Mouse (Mus musculus): ENCODE results near the gene Cd200r3. TPM values are rescaled to one million over a fixed set of nuclear protein-coding genes. Genes with fewer than 3 reads are reported as not detected.

The Cd200r3 gene
- total RNA-seq, 2 experiments from 2014 or later: not detected

DNA sequence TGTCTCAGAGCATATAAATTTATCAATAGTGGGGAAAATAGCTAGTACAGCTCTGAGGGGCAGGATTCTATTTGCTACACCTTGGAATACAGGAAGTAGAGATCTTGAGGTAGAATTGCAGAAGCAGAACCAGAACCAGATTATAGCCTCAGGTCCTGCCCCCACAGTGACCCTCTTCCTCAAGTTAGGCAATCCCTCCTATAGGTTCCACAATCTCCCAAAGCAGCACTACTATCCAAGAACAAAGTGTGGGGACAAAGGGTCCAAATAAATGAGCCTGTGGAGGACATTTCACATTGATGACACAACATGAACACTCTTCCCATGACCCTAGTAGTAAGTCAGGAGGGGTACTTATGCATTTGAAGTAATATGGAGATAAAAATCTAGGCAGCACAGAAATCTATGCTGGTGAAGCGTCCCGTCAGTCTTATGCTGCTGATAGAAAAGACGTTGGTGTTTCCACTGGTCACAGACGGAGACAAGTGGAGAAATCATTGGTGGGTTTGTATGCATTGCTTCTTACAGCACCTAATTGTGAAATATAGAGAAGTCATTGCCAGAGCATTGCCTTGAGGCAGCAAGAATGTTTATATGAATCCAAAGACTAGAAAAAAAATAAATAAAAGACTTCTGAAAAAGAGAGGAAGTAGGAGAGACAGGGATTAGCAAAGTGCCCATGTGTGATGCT is 45.3 kb downstream of the Cd200r3 start:
- DNase-seq (ENCODE audit: low spot score in 2 of 2): no peak

DNA sequence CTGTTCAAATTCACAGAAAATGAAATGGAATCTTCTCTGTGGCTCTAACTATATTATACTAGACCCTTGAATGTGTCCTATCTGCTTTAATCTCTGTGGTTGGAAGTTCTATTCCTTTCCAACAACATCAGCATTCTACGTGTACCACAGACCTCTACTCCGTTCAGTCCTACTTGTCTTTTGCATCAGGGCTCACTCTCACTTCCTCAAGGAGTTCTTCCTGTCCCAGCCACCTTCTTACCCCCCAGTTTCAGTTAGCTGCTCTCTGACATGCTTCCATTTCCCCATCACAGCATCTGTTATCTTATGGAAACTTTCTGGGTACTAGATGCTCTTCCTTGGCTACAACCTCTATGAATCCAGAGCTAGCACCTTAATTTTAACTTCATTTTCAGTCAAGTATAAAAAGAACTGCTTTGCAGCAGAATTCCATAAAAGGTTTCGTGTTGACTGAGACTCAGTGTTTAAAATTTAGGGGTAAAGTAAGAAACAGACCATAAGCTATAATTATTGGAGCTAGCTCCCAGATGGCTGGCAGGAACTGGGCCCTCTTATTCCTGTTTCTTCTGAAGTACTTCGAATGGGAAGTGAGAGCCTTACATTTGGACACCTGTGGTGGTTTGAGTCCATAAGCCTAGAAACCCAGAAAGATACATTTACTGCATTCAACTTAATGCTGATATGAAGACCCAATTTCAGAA is 50.0 kb downstream of the Cd200r3 start:
- no peak for DNase-seq (ENCODE audit: low spot score in 2 of 2)

DNA sequence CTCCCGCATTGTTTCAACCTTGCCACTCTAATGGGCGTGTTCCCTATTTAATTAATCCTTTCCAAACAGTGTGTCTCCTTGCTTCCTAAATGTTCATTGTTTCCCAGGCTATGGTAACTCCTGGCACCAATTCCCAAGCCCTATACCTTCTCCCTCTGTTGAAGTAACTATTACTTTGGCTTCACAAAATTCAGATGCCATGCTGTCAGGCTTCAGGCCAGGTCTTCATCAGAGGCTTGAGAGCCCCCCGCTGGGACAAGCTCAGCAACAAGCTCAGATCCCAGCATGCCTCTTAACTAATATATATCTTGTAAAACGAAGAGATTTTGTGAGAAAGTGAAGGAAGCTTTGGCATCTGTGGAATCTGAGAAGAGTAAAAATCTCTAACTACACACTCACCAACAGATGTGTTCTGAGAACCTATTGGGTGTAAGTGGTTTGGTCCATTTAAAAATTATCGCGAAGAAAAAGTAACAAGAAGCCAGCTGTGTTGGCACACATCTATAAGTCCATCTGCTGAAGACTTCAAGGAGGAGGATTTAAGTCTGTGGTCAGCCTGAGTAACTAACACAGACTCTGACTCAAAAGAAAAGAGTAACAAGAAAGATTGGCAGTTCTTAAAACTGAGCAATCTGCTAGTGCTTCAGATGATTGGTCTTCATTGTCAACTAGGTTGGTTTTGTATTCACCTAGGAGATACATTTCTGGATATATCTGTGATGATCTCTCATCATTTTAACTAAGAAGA is 50.9 kb downstream of the Cd200r3 start:
- no peak for DNase-seq (ENCODE audit: low spot score in 2 of 2)

DNA sequence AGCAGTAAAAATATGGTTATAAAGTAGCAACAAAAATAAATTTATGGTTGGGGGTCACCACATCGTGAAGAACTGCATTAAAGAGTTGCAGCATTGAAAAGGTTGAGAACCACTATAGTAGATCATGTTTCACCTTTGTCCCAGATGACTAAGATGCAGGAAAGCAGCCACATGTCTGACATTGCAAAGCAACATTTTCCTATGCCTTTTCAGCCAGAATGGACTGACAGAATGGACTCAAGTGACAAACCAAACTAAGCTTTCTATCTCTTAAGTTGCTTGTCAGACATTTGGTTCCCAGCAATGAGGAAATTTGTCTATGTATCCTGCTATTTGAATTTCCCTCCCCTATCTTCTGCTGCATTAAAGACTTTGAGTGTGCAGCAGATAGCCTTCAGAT is 51.6 kb downstream of the Cd200r3 start:
- DNase-seq (ENCODE audit: low spot score in 2 of 2): no peak

DNA sequence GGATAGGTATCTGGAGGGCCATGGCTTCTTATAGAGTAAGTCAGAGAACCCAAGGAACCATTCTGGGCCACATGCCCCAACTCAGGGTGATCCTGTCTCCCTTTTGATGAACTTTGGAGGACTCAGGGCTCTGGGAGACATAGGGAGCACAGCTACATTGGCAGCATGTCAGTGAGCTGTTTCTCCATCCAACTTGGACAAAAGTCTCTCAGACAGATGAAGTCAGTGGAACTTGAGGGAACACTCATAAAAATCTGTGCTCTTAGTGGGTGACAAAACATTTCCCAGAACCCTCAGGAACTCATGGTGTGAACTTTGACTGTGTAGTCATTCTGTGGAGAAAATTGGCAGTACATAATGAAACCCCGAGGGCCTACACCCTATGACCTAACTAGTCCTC is 53.2 kb downstream of the Cd200r3 start:
- no peak for DNase-seq (ENCODE audit: low spot score in 2 of 2)

DNA sequence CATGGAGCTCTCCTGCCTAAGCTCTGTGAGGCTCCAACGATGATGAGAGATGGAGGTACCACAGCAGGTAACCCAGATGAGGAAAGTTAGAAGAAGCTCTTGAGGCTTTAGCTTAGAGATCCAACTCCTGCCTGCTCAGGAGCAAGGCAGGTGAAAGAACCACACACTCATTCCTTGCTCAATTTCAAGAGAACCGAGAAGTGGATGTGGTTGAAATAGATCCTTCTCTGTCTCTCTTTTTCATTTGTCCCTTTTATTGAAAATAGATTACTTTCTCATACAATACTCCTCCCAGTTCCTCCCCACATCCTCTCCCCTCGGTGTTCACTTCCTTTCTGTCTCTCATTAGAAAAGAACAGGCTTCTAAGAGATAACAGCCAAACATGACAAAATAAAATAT is 56.1 kb downstream of the Cd200r3 start:
- DNase-seq (ENCODE audit: low spot score in 2 of 2): no peak

DNA sequence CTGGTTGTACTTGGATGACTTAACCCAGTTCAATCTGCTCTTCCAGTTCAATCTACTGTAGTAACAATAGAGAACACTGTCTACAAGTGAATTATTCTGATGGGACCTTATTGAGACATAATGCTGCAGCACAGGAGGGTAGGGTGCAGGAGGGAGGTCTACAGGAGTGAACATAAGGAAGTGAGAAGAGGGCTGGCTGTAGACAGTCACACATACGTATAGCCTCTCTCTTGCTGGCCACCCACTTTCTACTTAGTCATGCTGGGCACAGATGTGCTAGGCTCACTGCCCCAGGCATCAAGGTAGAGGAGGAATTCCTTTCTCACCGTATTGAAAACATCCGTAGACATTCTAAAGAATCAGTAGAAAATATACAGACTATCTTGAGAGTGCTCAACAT is 61.0 kb downstream of the Cd200r3 start:
- no peak for DNase-seq (ENCODE audit: low spot score in 2 of 2)

DNA sequence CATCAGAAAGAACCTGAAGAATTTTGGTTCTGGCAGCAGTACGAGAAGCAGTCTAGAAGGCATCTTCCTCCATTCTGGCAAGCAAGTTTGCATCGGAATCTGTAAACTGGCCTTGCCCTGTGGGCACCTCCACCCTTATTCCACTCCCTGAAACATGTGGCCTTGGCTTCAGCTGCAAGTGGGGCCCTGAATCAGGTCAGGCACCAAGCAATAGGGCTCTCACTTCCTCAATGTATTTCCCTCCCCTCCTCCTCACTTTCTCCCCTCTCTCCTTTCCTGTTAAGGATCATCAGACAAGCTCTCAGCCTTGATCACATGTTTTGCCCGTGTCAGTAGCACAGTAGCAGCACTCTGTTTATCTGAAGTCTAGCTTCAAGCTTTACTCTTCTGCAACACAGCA is 61.8 kb downstream of the Cd200r3 start:
- no peak for DNase-seq (ENCODE audit: low spot score in 2 of 2)

DNA sequence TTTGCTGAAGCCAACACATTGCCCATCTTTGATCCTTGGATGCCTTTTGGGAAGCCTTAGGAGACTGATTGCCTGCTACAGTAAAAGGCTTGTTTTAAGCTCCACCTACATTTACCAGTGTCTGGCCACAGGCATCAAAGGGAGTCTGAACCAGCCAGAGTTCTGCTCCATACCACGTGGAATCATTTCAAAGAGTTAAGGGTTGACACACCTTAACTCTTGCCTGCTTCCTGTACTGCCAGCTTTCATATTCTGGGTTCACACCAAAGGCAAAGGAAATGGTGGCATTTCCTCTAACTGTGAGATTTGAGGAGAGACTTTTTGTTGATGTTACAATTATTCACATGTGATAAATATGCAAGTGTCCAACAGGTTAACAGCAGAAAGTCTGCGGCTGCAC is 63.5 kb downstream of the Cd200r3 start:
- no peak for DNase-seq (ENCODE audit: low spot score in 2 of 2)

DNA sequence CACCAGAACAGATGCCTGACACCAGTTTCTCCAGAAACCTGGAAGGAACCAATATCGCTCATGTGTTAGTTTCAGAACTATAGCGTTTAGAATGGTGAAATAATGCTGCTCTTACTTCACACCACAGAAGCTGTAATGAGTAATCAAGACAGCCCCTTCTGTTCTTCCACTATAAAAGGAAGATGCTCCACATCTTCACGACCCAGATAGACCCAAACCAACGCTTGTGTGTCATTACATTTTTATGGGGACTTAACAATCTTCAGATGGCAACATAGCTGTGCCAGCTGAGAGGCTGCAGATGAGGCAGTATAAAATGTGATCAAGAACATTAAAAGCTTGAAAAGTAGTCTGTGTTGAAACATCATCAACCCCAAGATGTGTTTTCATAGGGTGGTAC is 64.3 kb downstream of the Cd200r3 start:
- DNase-seq (ENCODE audit: low spot score in 2 of 2): no peak

DNA sequence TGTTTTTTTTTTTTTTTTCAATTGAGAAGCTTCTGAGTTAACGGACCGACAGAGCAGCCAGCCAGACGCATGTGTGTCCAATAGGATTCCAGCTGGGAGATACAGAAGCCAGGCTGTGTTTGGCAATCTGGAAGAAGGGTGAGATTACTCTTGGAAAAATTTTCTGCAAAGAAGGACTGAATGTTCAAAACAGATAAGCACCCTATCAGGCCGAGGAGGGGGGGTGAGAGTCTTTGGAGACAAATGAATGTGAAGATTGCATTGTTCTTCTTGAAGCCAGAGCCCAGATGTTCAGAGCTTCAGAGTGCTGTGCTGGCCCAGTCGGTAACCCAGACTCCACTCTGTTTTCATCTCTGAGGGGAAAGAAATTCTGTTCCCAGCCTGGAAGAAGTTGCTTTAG is 66.2 kb downstream of the Cd200r3 start:
- DNase-seq (ENCODE audit: low spot score in 2 of 2): no peak

DNA sequence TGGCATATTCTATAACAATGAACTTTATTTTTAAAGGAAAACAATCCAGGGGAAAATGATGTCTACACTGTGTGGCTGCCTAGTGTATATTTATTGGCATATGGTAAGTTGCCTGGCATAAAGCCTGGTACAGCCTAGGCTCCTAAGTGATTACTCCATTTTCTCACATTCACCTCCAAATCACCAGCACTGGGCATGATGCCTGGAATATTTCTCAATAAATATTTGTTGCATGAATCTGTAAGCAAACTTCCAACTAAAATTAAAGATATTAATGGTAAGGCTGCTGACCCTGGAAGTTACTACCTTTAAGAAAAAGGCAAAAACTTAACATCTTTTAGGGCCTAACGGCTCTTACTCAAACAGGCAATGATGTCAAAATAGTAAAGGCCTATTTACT is 72.1 kb downstream of the Cd200r3 start:
- DNase-seq (ENCODE audit: low spot score in 2 of 2): no peak

DNA sequence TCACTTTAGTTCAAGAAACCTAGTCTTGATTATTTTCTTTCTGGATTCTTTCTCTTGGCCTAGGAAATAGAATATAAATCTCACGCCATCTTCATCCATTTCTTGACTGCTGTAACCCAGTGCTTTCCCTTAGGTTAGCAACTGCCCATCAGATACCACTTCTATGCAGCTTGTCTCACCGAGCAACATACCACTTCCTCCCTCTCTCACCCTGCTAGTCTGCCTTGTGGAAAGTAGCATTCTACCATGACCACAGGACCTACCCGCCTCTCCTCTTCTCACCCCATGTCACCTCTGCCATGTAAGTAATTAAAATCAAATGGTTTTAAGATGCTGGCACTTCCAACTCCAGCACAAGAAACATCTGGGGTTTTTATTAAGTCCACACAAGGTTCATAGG is 73.0 kb downstream of the Cd200r3 start:
- DNase-seq (ENCODE audit: low spot score in 2 of 2): no peak

DNA sequence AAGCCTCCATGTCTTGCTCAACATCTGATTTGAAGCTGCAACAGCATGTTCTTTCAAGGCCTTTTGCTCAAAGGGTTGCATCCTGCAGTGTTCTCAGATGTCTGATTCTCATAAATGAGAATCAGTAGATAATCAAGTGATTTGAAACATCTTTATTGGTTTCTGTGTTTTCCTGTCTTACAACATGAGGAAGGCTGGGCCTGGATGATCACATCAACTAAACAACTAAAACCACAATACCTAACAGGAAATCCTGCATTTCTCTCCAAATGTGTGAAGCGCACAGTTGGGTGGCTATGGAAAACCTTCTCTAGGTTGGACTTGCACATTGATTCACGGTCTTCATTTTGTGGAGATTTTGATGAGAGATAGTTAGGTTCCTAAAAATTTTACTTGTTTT is 75.4 kb downstream of the Cd200r3 start:
- DNase-seq (ENCODE audit: low spot score in 2 of 2): no peak

DNA sequence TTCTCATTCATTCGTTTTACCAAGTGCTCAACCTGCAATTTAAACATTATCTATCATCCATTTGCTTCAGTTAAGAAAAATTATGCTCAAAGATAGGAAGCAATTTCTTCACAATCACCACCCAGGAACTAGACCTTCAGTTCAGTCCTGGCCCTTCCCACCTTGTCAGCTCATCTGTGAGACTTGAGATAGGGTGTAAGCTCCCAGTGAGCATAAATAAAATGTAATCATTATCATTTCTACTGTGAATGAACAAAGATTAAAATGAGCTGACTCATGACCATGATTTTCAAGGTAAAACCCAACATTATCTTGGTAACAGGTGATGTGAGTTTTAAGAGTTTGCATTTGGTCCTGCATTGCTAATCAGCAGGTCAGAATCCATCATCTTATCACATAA is 76.6 kb downstream of the Cd200r3 start:
- no peak for DNase-seq (ENCODE audit: low spot score in 2 of 2)

DNA sequence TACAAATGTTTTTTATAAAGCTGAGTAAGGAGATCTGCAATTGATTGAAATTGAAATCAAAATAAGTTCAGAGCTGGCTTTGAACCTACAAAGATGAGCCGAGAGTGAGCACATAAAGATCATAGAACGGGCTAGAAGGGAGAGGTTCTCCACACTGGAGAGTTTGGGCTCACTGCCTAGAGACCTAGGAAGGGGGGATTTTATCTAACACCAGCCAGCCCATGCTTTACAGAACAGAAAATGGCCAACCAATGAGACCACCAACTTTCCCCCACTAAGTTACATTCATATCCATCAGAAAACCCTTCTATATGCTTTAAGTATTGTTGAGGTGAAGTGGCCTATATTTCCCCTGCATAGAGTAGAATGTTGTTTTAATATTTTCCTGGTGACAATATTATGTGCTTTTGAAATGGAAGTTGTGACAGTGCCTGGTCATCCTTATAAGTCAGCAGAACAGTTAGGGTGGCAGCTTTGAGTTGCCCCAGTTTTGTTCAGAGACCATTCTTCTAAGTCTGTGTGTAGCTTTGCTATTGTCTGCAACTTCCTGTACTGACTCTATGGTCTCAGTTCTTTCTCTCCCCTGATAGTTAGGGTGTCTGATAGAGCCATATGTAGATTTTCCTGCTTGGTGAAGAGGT is 77.3 kb downstream of the Cd200r3 start:
- no peak for DNase-seq (ENCODE audit: low spot score in 2 of 2)

DNA sequence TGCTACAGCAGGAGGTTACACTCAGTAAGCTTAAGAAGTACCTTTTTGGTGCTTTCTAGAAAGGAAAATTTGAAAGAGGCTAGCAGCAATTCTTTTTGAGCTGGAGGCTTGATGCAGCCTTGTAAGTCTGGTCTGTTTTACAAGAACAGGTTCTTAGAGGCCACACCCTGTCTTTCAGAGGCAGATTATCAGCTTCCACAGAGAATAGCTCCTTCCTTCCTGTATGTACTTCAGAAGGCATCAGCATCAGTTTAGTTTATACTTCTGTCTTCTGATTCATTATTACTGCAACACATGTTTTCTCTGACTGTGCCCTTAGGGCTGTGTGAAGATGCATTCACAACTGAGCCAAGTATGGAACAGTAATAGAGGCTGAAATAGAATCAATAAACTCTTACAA is 78.0 kb downstream of the Cd200r3 start:
- DNase-seq (ENCODE audit: low spot score in 2 of 2): no peak

DNA sequence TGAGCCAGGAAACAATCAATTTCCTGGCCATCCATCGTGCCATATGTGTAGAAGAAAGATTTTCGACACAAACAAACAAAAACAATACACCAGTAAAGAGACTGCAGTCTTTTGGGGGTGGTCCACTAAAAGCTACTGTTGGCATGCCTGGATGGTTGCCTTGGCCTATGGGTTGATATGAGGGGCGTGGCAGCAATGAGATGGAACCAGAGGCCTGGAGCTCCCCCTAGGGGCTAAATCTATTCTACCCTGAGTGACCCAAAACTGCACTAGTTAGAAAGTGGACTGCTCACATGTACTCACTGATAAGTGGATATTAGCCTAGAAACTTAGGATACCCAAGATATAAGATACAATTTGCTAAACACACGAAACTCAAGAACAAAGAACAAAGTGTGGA is 80.4 kb downstream of the Cd200r3 start:
- peak; percentile 39 to 56 for DNase-seq (ENCODE audit: low spot score in 2 of 2)

DNA sequence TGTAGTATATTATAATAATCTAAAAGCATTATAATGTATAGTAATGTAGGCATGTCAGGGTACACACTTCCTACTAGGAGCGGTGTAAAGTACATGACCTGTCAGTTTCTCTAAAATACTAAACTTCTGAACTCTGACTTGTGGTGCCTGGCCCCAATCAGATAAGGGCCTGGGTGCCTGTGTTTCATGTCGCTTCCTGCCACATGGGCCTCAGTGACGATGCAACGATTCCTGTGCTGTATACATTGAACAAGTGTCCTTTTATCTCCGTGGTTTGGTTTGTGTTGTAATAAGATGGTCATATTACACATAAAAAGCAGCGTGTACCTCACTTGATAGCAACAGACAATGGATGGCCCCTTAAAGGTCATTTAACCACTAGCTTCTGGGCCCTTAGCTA is 81.8 kb downstream of the Cd200r3 start:
- no peak for DNase-seq (ENCODE audit: low spot score in 2 of 2)

DNA sequence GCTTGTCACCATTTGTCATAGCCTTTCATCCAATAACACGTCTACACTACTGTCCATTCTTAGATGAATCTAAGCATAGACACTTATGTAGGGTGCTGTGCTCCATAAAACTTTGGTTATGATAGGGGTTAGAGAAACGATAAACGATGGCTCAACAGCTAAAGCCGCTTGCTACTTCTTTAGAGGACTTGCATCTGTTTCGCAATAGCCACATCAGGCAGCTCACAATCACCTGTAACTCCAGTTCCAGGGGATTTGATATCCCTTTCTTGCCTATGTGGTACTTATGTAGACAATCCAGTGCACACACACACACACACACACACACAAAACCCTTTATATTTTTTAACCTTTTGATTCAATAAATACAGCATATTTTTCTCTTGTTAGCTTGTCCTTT is 85.6 kb downstream of the Cd200r3 start:
- no peak for DNase-seq (ENCODE audit: low spot score in 2 of 2)

DNA sequence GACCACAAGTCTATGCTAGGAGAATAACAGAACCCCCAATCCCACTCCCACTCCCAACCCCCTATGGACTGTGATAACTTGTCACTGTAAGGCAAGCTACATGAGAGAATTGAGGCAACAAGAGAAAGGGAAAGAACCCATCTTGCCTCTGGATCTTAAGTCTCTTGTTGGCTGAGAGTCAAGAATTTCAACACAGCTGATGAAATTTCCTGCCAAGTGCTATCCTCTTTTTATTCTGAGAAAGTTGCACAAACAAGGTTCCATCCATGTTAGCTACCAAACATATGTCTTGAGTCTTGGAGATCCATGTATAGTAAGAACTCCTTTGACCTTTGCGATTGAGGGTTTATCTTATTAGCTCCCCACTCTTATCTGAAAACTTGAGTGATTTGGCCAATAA is 86.0 kb downstream of the Cd200r3 start:
- no peak for DNase-seq (ENCODE audit: low spot score in 2 of 2)

DNA sequence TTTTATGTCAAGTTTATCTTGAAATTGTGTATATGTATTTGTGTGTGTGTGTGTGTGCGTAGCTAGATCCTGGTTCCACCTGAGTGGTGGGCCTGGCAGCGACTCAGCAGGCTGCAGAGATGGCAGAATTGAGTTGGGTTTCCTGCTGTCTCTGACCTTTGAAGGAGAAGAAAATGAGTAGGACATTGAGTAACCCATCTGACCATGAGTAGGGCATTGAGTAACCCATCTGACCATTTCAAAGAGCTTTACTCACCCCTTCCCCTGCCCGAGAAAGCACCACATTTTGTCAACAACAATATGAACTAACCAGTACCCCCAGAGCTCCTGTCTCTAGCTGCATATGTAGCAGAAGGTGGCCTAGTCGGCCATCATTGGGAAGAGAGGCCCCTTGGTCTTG is 86.6 kb downstream of the Cd200r3 start:
- no peak for DNase-seq (ENCODE audit: low spot score in 2 of 2)
